Mouse (Mus musculus): ENCODE measurements around the gene Dppa5a. TPM values are rescaled to one million over a fixed set of nuclear protein-coding genes. Genes with fewer than 3 reads are reported as not detected.

The Dppa5a gene
- total RNA-seq, 1 experiment from 2014 or later = not detected

Other genes starting within 250 kb of the Dppa5a start
- gene Gsta4, start 185.4 kb downstream of the Dppa5a start, total RNA-seq (2021) = 33.4 and 39.6 TPM in 2 replicates
- gene Gsta1, start 137.5 kb downstream of the Dppa5a start, total RNA-seq (2021) = 1.1 TPM in 1 of 2 replicates, not detected in the other
- gene Gm3776, start 111.0 kb downstream of the Dppa5a start, total RNA-seq (2021) = not detected in 2 replicates
- not detected in 2 replicates for gene Gm10639, start 78.3 kb downstream of the Dppa5a start, total RNA-seq (2021)
- not detected in 2 replicates for gene Omt2a, start 53.4 kb downstream of the Dppa5a start, total RNA-seq (2021)
- gene Omt2b, start 40.6 kb downstream of the Dppa5a start, total RNA-seq (2021) = not detected in 2 replicates
- 4.2 and 10.3 TPM in 2 replicates for gene Gsta2, start 12.4 kb downstream of the Dppa5a start, total RNA-seq (2021)
- gene Ooep, start 10.5 kb upstream of the Dppa5a start, total RNA-seq (2021) = not detected in 2 replicates
- not detected in 2 replicates for gene Ddx43, start 27.6 kb upstream of the Dppa5a start, total RNA-seq (2021)
- 1.1 and 1.6 TPM in 2 replicates for gene Cgas, start 75.1 kb upstream of the Dppa5a start, total RNA-seq (2021)
- gene Mto1, start 80.0 kb upstream of the Dppa5a start, total RNA-seq (2021) = 25.5 and 35.8 TPM in 2 replicates
- not detected in 2 replicates for gene Gm17324, start 80.6 kb upstream of the Dppa5a start, total RNA-seq (2021)
- 6,460 and 8,956 TPM in 2 replicates for gene Eef1a1, start 121.0 kb upstream of the Dppa5a start, total RNA-seq (2021)
- gene Slc17a5, start 219.9 kb upstream of the Dppa5a start, total RNA-seq (2021) = 10.6 and 16.7 TPM in 2 replicates
- gene Cd109, start 247.4 kb upstream of the Dppa5a start, total RNA-seq (2021) = 0.29 and 0.36 TPM in 2 replicates

Measured in adrenal gland, postnatal 25 days (tissue).